Mouse (Mus musculus) G1E-ER4 (cell line): ENCODE measurements around the gene Tasp1. TPM values are rescaled to one million over a fixed set of nuclear protein-coding genes. Genes with fewer than 3 reads are reported as not detected.

Experiments
- GATA1 ChIP-seq: IDR thresholded peaks from one replicate; pipeline ENCODE4 v1.8.0; 2012; ENCODE audit warnings: low read length, inconsistent platforms
- polyA plus RNA-seq: library from polyadenylated mRNA; stranded (reverse); fragments of >175 nt; gene quantifications from 2 replicates; pipeline ENCODE4 v1.2.3, GENCODE M21; 2012

Tasp1 gene
- polyA plus RNA-seq, 1 experiment = 2.5 TPM

- no peak for TF ChIP-seq GATA1
Observed at GRCm38 (mm10) chr2:139934577-139934976, 132.0 kb downstream of the Tasp1 start.

- TF ChIP-seq GATA1 = no peak
Observed at GRCm38 (mm10) chr2:139934033-139934572, 132.5 kb downstream of the Tasp1 start.

- TF ChIP-seq GATA1 = no peak
Observed at GRCm38 (mm10) chr2:139932211-139932610, 134.4 kb downstream of the Tasp1 start.

GRCm38 (mm10) chr2:139924937-139925336 lies 141.7 kb downstream of the Tasp1 start:
- no peak for TF ChIP-seq GATA1

GRCm38 (mm10) chr2:139919757-139920156 lies 146.8 kb downstream of the Tasp1 start:
- TF ChIP-seq GATA1 = no peak

GRCm38 (mm10) chr2:139906441-139907157 lies 160.0 kb downstream of the Tasp1 start:
- no peak for TF ChIP-seq GATA1

- no peak for TF ChIP-seq GATA1
Observed at GRCm38 (mm10) chr2:139891405-139892089, 175.1 kb downstream of the Tasp1 start.

GRCm38 (mm10) chr2:139884264-139884637 lies 182.4 kb downstream of the Tasp1 start:
- TF ChIP-seq GATA1 = no peak

- TF ChIP-seq GATA1 = no peak
Observed at GRCm38 (mm10) chr2:139883581-139884263, 182.9 kb downstream of the Tasp1 start.

GRCm38 (mm10) chr2:139878052-139878621 lies 188.5 kb downstream of the Tasp1 start:
- TF ChIP-seq GATA1 = no peak

GRCm38 (mm10) chr2:139875876-139876275 lies 190.7 kb downstream of the Tasp1 start:
- TF ChIP-seq GATA1 = no peak

GRCm38 (mm10) chr2:139874173-139874572 lies 192.4 kb downstream of the Tasp1 start:
- no peak for TF ChIP-seq GATA1

GRCm38 (mm10) chr2:139873762-139874161 lies 192.8 kb downstream of the Tasp1 start:
- no peak for TF ChIP-seq GATA1

- no peak for TF ChIP-seq GATA1
Observed at GRCm38 (mm10) chr2:139860133-139860494, 206.5 kb downstream of the Tasp1 start.

- TF ChIP-seq GATA1 = no peak
Observed at GRCm38 (mm10) chr2:139859424-139860132, 207.0 kb downstream of the Tasp1 start.
